Mouse (Mus musculus) layer of hippocampus, adult 11-12 months (tissue): ENCODE data around the gene Olfr49.

Experiments
- DNase-seq: peaks from one replicate; pipeline ENCODE4 v3.0.0; 2022; ENCODE audit warnings: low spot score

Olfr49 gene

DNA sequence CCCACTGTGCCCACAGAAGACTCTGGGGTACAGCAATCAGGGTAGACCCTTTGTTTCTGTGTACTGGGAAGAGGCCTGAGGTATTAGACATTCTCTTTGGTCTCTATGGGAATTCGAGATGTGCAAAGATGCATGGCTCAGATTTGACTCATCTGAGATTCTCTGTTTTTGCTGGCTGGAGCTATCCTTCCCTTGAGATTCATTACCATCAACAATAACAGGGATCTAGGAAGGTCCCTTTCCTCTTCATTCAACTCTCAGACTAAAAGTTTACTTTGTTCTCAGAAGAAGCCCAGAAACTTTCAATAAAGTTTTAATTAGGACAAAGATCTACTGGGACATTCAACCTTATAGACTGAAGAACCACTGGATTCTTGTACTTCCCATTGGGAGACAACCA, at the start of gene Olfr49:
Gene Olfr49, minus strand, starts transcription at position 101 of the 400 bp plus-strand sequence.
- no peak for DNase-seq

DNA sequence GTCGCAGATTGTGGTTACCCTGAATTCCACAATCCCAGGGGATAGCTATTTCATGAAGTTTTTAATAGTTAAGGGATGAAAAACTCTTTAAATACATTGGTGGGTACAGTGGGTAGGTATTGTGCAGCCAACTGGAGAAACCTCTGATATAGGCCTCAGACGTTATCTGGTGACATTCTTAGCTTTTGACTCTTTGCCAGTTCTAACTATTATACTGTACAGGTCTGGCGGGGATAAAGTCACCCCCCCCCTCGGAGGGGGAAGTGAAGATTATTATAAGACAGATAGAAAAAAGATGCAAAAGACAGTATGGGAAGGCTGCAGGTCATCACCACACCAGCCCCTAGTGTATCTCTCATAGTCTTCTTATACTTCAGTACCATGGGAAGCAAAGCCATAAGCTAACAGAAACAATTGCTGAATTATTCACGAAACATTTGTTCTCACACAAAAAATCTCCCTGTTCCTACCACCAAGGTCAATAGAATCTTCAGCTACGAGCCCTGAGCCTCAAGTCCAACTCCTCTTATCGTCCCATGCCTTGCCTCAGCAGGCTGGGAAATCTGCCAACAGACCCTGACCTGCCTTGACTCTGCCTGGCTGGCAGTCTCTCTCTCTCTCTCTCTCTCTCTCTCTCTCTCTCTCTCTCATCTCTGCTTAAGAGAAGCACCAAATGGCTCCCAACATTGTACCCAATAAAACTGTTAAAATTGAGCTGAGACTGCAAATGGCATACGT, 48.9 kb upstream of the Olfr49 start:
- no peak for DNase-seq

DNA sequence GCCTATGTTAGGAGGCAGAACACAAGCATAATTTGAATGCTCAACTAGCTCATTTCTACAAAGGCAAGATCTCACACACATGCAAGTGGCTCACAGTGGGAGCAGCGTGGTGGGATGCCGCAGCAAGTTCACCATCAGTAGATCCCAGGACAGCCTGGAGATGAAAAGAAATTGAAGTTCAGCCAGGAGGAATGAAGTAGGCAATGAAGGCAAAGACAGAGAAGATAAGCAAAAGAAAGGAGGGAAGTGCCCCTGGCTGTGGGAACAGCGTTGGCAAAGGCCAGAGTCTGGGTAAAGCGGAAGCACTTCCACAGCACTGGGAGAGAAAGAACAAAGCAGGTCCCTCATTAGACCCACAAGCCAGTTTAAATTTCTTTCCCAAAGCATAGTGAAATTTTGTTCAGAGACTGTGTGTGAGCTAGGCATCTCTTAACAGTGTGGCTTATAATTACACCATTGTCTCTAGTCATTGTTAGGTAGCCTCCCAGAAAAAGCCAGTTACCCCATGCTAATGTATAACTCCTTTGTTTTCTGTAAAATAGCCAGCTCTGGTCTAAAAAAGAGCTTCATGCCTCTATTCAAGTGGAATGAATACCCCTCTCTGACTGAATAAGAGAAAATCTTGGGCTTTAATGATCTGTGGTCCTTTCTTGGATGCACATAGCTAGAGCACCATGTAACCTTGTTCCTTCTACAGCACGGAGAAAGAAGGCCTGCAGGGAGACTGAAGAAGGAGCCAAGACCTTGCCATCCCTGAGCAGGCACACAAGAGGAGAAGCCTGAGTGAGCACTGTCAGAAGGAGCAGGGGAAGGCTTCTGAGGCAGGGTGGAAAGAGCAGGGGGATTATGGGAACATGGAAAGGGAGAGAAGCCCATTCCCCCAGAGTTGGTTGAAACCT, 47.7 kb upstream of the Olfr49 start:
- no peak for DNase-seq

DNA sequence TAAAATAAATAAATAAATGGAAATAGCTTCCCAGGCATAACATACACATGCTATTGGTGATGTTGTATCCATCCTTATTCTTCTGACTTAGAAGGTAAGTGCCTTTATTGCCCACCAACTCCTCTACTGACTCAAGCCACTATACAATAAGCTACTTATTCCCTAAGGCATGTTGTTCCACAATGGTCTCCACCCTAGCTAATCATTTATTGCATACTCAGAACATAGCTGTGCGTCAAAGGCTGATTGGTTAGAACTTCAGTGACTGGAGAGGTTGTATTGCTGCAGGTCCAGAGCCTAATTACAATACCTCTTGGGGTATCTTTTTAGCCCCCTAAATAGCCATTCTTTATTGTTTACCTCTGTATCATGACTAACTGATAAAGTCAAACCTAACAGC, 46.4 kb upstream of the Olfr49 start:
- DNase-seq, result no peak

DNA sequence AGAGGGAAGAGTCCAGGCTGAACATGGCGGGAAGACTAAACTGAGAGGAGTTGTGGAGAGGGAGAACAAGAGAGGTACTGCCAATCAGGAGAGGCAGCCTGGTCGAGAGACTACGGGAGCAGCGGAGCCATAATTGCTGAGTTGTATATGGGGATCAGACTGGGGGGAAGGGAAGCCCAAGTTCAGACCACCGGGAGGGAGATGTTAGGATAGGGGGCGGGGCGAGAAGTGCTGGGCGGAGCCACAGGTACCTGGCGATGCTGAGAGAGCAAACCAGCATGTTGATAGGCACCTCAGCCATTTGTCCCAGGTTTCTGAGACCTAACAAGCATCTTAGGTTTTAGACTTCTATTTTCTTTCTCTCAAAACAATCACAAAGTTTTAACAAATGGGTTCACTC, 44.5 kb upstream of the Olfr49 start:
- DNase-seq, result no peak

DNA sequence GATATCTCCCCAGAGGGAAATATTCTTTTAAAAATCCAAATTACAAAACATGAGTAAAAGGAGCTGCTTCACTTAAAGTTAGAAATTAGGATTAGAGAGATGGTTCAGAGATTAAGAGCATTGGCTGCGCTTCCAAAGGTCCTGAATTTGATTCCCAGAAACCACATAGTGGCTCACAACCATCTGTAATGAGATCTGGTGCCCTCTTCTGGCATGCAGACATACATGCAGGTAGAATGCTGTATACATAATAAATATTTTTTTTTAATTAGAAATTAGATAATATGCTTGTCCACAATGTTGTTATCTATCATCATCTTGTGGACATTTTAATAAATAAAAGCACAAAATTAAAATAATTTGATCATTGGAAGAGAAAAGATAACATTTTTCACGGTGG, 43.8 kb upstream of the Olfr49 start:
- no peak for DNase-seq

DNA sequence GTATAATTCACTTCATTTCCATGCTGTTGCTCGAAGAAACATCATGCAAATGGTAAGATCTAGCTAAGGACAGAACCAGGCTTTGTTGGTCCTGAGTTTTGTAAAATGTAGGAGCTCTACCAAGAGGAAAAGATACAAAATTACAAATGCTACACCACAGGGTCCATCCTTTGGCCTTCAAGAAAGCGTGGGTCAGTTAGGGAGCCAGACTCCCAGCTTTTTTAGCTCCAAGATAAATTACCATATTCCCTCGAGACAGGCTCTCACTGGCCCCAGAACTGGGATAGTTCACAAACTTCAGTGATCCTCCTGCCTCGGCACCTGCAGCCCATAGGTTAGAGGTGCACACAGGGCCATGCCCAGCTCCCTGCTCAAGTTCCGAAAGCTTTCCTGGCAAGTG, 39.7 kb upstream of the Olfr49 start:
- DNase-seq, result no peak

DNA sequence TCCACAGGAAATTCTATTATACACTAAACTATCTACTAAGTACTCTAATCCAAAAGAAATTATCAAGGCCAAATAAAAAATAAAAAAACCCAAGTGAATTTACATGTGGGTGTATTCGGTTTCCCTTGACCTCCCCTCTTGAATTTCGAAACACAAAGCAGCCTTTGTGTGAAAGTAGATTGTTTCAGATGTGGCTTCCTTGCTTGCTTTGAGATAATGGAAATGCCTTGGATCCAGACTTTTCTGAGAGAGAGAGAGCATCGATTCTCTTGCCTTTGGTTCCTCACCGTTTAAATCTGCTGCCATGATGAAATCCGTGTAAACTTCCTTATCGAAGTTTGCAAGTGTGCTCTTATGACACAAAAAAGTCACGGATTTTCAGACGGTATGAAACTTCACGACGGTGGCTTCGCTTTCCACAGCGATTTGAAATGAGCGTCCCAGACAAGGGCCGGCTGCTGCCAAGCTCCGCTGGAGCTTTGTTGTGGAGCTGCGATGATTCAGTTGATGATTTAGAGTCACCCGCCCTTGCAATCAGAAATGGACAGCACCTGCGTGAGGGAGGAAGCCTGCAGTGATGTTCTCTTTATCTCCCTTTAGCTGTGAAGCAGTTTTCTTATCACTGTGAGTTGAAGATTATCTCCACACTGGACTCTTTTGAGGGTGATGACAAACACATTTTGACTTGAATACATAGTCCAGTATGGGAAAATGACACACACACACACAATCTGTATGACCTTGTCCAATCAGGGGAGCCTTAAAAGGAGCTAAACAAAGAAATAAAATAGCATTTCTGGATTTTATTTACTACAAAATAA, 37.0 kb upstream of the Olfr49 start:
- DNase-seq, result no peak

DNA sequence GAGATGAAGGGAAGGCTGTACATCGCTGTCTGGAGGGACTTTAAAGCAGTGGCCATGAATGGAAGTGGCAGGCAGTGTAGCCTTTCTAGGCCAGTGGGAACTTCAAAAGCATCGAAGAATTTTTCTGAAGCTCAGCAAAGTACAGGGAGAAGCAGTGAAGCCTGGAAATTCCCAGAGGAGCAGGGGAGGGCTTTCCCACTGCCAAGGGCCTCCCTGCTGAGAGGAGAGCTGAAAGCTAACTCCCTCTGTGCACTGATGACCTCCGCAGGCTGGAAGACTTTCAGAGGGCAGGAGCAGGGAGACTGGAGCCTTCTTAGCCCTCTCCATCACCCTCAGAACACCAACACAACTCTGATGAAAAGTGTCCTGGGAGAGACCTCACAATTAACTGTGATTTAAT, 27.0 kb upstream of the Olfr49 start:
- no peak for DNase-seq

DNA sequence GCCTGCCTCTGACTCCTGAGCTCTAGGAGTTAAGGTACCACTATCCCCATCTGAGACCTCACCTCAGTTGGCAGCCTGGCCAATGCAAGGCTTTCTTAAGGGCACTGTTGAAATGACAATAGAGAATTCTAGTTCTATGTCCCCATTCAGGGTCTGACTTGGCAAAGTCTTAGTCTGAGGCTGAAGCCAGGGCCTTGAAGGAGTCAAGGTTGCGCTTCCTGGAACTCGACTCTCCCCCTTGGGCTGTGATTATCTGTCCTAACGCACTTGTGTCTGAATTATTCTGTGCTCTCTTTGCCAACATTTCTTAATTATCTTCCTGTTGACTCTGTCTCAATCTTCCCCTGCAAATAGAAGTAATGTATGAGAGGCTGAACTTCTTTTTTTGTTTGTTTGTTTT, 15.9 kb upstream of the Olfr49 start:
- no peak for DNase-seq

DNA sequence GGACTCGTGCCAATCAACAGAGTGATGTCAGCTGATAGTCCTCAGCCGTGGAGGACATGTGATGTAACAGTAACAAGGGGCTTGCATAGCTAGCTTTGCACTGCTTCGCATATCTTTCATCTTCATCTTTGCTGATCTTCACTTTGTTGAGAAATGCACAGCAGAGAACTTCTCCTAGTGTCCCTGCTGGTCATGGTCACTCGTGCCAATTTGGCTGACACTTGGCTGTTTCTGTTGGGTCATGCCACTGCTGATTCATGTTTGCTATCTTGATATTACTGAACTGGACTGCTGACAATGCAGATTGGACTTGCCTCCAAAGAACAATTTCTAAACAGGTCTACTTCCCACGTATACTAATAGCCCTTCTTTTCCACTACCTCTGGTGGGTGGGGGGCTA, 15.4 kb upstream of the Olfr49 start:
- DNase-seq, result no peak

DNA sequence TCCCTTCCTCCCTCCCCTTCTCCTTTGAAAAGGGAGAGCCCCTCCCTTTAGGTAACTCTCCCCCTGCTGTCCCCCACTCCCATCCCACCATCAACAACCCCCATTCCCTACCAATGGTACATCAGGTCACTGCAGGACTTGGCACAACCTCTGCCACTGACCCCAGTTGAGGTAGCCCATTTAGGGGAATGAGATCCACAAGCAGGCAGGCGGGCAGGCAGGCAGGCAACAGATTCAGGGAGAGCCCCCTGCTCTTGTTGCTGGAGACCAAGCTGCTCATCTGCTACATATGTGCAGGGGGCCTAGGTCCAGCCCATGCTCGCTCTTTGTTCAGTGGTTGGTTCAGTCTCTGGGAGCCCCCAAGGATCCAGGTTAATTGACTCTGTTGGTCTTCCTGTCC, 8.3 kb downstream of the Olfr49 start:
- DNase-seq, result no peak

DNA sequence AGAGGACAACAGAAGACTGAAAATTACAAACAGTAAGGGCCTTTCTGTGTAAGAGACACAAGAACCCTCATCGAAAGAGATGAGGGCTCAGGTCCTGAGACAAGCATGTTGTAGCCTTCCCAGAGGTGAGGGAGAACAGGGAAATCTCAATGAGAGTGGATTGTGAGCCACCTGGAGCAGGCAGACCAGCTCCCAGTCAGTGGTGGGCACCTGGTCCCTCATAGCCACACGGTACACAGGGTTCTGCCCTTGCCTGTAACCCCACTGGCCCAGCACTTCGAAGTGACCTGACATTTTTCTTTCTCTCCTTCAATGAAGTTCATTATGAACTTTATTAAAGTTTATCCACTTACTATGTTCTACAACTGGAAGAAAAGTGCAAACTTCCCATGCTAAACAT, 12.0 kb downstream of the Olfr49 start:
- DNase-seq, result no peak

DNA sequence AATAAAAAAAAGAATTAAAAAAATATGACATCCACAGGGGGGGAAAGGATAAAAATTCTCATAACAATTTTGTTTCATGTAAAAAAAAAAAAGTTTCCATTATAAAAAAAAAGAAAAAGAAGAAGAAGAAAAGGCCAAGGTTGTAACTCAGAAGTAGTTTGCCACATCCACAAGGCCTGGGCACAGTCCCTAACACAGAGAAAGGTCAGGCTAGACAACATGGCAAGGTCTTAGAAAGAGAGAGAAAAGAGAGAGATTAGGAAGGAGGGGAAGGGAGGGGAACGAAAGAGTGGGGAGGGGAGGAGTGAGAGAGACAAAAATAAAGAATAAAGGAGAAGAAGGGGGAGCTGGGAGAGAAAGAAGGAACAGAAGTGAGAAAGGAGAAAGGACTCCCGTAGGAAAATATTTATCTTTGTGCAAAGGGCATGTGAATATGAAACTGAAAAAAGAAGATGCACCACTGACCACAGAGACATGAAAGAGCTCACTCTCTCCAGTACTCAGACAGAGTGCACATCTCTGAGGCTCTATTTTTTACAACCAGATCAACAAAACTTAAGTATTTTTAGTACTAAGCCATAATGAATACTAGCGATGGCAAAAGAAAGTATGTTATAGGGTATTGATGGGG, 12.6 kb downstream of the Olfr49 start:
- DNase-seq, result no peak

DNA sequence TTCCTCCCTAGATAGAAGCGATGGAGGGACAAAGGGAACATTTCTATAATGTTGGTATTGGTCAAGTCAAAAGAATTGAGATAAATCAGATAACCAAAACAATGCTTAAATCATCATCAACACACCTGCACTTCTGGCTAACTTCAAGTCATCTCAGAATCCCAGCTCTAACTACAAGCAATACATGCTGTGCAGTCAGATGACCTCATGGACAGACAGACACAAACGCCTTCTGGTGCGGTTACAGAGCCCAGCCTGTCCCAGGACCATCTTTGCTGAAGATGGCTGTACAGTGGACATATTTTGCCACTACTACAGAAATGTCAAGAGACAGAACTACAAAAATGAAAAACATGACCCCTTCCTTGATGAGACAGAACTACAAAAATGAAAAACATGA, 14.3 kb downstream of the Olfr49 start:
- no peak for DNase-seq

DNA sequence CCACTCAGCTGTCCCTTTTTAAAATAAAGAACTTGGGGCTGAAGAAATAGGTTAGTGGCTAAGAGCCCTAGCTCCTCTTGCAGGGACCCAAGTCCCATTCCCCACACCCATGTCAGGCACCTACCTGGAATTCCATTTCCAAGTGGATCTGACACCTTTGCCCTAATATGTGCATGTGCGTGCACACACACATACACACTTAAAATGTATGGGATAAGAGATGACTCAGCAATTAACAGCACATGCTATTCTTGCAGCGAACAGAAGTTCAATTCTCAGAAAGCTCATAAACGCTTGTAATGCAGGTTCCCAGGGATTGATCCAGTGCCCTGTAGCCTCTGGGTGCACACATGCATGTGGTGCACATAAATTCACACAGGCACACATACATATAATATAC, 15.2 kb downstream of the Olfr49 start:
- DNase-seq, result no peak

DNA sequence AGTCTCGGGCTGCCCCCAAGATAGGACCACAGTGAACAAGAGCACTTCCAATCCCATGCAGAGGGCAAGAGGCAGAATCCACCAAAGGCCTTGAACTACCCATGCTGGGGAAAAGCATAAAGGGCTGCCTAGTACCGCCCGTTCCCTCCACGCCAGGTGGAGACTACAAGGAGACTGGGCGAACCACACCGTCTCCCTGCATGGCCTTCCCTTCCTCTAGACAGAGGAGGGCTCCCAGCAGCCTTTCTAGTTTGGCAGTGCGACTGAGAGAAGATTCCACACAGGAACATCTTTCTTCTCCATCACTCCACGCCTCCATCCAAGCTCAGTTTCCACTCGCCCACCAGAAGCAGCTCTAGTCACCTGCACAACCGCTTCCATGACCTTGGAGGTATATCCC, 16.8 kb downstream of the Olfr49 start:
- DNase-seq, result no peak

DNA sequence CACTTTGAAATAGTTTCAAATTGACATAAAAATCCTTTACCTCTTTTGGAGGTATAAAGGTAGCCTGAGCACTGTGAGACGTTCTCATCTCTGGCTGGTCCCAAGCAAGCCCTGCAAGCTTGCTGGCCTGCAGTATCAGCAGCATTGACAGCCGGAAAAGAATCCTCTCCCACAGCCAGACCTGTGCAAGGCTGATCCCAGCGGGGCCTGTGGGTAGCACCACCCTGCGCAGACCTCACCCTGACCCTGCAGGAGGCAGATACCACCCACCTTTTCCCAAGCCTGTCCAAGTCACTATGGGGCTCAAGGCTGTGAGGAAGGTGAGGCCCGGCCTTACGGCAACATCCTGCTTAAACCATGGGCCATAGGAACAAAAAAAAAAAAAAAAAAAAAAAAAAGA, 18.8 kb downstream of the Olfr49 start:
- DNase-seq, result no peak

DNA sequence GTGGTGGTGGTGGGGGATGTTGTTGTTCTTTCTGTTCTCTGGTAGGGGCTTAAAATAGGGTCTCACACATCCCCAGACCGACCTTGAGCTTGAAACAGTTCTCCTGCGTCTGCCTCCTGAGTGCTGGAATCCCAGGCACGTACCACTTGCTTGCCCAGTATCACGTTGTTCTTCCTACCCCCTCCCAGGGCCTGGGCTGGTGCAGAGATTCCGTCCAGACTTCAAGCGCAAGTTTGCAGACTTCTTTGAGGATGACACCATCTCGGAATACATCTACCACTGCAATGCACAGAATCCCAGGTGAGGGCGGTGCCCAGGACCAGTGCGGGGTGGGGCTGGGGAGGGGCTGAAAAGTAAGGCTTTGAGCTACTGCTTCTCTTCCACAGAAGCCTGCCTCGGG, 19.6 kb downstream of the Olfr49 start:
- DNase-seq, result no peak

DNA sequence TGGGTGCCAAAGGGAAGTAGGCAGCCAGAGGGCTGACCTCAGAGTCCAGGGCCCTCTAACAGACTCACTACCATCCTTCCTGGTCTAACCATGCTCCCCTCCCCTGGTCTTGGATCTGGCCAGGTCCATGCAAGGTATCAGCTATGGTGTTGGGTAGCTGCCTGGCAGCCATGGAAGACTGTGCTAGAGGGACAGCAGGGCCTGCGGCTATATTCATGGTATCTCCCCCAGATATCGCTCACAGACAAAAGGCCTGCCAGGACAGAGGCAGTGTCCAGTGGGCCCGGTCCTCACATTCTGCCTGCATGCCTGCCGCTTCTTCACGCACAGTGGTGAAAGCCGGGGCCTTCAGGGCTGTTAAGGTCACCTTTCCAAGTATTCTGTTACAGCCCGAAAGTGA, 20.5 kb downstream of the Olfr49 start:
- no peak for DNase-seq

DNA sequence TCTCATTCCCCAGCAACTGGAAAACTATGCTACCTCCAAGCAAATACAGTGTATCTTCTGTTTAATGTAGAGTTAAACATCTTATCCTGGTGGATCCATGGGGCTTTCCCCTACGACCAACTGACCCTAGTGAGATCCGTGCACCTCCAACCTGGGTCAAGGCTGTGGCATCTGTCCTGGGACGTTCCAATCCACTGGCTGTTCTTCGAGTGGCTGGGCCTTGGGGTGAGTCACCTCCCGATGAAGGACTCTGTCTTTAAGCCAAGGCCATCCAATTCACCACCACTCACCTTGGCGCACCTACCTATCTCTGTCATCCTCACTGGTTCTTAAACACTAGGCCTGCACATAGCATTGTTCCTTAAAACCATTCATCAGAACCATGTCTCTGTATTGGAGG, 21.6 kb downstream of the Olfr49 start:
- no peak for DNase-seq

DNA sequence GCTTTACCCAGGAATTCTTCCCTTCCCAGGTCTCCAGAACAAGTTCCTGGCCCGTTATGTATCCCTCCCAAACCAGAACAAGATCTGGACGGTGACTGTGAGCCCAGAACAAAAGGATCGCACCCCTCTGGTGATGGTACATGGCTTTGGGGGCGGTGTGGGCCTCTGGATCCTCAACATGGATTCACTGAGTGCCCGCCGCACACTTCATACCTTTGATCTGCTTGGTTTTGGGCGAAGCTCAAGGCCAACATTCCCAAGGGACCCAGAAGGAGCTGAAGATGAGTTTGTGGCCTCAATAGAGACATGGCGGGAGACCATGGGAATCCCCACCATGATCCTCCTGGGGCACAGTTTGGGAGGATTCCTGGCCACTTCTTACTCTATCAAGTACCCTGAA, 22.1 kb downstream of the Olfr49 start:
- DNase-seq, result no peak
